Mouse (Mus musculus) left cerebral cortex, adult 18-20 months (tissue): ENCODE measurements around the gene Olfr332. TPM values are rescaled to one million over a fixed set of nuclear protein-coding genes. Genes with fewer than 3 reads are reported as not detected.
"Not testable (repeated sequence)": the region's sequence is repeated elsewhere in the genome, so short reads cannot be mapped to it uniquely, and the experiment has no call there.

Experiments used
- DNase-seq, 2 experiments: peaks; one replicate each; pipeline ENCODE4 v3.0.0; 2021 to 2022; ENCODE audit warnings: low spot score in 2 of 2, mixed read lengths in 1 of 2
- long read RNA-seq, 2 experiments: library from polyadenylated mRNA; stranded (forward); transcript quantifications; one replicate each; pipeline ENCODE4 v2.0.0; 2021
- total RNA-seq, 2 experiments: library from RNA; stranded (reverse); gene quantifications; 2 replicates each; pipeline ENCODE4 v1.2.3; 2021

Olfr332 gene
- total RNA-seq, result not detected
- long read RNA-seq, experiment 1, result 0 reads
- long read RNA-seq, experiment 2, result 0 reads

DNA sequence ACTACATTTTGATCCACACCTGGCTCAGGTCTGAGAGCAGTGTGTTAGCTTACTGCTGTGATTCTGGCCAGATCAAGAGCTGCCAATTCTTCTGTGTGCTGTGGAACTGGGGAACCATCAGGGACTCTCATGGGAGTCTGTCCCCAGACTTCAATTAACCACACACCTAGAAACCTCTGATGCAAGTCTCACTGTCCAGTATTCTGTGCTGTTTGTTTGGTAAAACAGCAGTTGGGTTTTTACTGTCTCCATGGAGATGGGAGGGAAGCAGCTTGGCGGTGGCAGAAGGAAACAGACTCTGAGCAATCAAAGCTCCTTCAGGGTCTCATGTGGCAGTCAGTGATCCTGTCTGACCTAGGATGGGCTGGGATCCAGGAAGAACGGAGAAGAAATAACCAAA is at the start of gene Olfr332:
TSS of gene Olfr332 (minus strand) at position 101 of the 400 bp plus-strand sequence.
- no peak for DNase-seq

DNA sequence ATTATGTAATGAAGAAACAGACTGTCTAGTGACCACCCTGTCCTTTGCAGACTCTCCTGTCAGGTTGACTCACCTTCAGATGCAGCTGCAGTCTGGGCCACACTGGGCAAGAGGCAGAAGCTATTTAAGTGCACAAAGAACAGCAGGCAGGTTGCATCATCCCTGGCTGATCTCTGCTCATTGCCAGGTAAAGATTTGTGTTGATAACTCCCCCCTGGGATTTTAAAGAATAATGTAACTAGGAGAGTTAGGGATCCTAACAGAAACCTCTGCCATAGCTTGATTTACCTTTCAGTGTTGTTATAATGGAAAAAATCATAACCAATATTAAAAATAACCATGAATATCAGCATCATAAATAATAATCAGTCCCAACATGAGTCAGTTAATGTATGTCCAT is 42.4 kb upstream of the Olfr332 start, which contains the start of gene Olfr330:
TSS of gene Olfr330 (minus strand) at position 101 of the 400 bp plus-strand sequence.
- DNase-seq, result not testable (repeated sequence)

DNA sequence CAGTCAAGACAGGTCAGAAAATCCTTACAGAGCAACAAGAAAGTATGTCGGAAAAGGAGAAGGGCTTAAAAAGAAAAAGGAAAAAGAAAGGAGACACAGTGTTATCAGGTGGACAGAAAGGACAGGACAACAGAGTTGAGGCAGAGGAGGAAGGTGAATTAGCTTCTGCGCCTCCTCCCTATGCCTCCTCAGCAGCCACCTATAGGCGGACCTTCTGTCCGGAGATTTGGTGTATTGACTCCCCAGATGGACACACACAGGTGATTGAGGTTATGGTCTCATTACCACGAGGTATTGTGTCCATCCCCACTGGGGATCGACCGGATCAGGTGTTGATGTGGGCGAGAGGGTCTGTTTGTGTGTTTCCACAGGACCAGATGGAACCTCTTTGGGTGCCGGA is 27.4 kb upstream of the Olfr332 start:
- DNase-seq, result peak in 1 of 2 experiments; percentile 8

DNA sequence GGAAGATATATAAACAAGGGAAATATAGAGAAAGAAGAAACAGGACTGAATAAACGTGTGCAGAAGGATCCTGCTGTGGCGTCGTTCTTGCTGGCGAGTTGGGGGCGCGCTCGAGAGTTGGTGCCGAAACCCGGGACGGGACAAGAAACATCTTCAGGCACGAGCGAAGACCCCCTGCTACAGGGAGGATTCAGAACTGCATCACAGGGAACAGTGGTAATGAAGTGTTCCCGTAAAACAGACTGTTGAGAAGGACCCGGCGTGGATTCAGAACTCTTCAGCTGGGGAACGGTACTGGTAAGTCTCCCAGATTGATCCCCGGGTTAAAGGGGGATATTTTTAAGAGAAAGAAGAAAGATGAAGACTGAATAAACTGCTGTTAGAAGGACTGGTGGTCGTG is 26.6 kb upstream of the Olfr332 start:
- peak; percentile 73 to 74 for DNase-seq

DNA sequence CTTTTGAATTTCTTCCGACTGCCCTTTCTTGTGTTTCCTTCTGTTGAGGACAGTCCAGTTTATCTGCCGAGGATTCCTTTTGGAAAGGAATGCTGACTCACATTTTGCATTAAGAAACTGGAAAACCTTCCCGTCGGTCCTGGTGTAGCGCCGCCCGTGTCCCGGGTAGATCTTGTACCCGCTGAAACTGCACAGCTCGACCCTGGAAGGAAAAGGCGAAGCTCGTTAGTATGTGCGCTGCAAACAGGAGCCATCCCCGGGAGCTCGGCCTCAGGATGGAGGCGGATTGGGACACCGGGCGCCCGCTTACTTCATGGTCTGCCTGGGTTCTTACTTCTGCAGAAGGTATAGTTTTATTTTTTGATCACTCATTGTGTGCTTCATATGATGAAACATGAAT is 16.7 kb upstream of the Olfr332 start:
- not testable (repeated sequence) for DNase-seq

DNA sequence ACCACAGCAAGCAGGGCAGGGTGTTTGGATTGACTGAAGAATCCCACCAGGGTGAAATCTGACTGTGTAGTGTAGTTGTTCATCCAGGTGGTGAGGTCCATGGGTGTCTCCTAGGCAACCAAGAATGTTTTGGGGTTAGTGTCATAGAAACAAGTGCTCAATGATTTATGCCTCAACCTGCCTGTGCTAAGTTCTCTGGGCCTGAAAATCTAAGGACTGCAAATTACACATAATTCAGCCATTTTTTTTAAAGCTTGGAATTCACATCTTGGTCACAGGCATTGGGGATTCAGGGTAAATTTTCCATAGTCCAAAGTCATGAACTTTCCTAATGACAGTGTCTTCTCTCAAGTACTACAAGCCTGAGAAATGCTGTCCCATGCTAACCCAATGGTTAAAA is 10.1 kb upstream of the Olfr332 start, which contains the start of gene Olfr331:
TSS of gene Olfr331 (minus strand) at position 101 of the 400 bp plus-strand sequence.
- DNase-seq, result not testable (repeated sequence)

DNA sequence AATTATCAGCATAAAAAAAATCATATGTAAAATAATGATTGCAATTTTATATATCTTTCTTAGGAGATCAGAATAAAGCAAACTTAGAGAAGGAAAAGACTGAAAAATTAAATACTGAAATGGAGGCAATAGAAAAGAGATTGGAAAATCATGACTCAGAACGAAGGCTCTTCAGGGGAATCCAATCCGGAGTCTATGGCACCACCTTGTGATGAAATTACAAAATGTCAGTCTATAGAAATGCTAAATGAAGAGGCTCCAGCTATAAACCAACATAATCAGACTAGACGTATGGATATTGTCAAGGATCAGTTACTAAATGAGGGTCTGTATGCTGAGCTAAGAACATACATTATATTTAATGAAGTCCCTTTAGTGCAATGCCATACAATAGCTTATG is 6.9 kb upstream of the Olfr332 start:
- DNase-seq, result no peak

DNA sequence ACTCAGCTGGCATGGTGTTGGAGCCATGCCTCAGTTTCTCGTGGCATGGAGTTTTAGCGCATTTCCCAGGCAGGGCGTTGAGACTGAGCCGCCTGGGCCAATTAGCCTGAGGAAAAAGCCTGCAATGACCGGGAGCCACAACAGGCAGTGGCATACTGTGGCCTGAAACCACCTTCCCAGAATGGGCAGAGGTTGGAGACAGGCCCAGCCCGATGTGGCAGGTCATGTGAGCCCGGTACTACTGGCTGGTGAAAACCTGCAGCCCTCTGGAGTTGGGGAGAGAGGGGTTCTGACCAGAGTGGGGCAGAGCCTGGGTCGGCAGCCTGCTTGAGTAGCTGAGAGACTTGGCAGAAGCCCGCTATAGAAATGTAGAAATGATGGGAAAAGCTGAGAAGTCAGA is 6.4 kb upstream of the Olfr332 start:
- DNase-seq, result no peak

DNA sequence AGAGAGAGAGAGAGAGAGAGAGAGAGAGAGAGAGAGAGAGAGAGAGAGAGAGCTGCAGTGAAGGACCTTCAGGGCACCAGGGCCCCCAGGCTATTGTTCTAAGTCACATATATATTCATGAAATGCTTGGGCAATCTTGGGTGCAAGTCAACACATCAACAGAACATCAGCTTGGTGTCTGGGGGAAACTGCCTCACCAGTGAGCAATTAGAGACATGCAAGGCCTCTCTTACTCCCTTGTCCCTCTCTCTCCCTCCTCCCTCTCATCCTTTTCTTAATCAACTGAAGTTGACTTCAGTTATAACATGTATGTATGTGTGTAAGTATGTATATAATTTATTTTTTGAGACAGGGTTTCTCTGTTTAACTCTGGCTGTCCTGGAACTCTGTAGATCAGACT is 30.2 kb downstream of the Olfr332 start, which contains the start of gene Olfr30:
TSS of gene Olfr30 (minus strand) at position 101 of the 400 bp plus-strand sequence.
- DNase-seq, result no peak

DNA sequence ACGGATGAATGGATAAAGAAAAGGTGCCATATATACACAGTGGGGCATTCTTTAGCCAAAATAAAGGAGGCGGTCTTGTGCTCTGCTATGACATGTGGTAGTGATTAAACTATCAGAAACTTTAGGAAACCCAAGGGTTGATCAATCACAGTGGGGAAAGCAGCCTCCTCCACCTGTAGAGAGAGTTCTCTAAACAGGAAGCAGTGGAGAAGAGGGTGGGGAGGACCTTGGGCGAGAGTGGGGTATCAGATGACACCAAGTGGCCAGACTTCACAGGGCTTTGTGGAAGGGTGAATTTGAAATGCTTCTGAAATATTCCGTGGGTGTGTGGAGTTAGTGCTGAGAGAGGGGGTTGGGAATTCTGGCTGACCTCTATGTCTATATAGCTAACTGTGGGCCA is 38.8 kb downstream of the Olfr332 start:
- DNase-seq, result no peak

DNA sequence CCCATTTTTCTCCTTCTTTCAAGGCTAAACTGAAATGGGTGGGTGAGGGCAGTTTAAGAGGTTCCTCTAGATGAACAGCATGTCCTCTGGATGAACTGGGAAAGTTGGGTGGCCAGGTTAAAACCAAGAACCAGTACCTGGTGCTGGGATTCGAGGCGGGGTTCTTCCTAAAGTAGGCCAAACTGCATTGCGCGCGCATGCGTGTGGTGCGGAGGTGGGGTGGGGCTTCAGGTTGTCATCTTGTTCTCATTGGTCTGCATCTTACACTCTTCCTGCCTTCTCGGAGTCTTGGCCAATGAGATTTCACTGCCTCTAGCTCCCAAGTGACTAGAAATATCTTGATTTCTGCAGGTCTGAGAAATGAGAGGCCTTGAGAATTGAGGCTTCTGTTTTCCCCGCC is 39.6 kb downstream of the Olfr332 start, which contains the start of gene Lypd9:
TSS of gene Lypd9 (minus strand) at position 165 of the 400 bp plus-strand sequence.
- no peak for DNase-seq

Other genes with a start within 250 kb of the Olfr332 start
- gene 4930438A08Rik, start 217.8 kb downstream of the Olfr332 start, total RNA-seq, result not detected
- gene Zfp692, start 185.5 kb downstream of the Olfr332 start, total RNA-seq, result 10 to 100 TPM; 25.4 to 28.9 TPM
- gene Zfp672, start 162.2 kb downstream of the Olfr332 start, total RNA-seq, result 10 to 100 TPM; 39.4 to 45.1 TPM
- 10 to 100 TPM; 50.1 to 53.7 TPM for gene Sh3bp5l, start 161.8 kb downstream of the Olfr332 start, total RNA-seq
- gene Lypd8, start 113.5 kb downstream of the Olfr332 start, total RNA-seq, result not detected
- gene 1810065E05Rik, start 71.4 kb downstream of the Olfr332 start, total RNA-seq, result not detected
- gene Gm12253, start 60.0 kb downstream of the Olfr332 start, total RNA-seq, result not detected
- not detected for gene Lypd9, start 39.6 kb downstream of the Olfr332 start, total RNA-seq
- gene Olfr30, start 30.3 kb downstream of the Olfr332 start, total RNA-seq, result not detected
- not detected for gene Olfr331, start 10.0 kb upstream of the Olfr332 start, total RNA-seq
- gene Olfr330, start 42.3 kb upstream of the Olfr332 start, total RNA-seq, result not detected
- not detected for gene Olfr329-ps, start 53.9 kb upstream of the Olfr332 start, total RNA-seq
- gene Olfr328, start 63.1 kb upstream of the Olfr332 start, total RNA-seq, result not detected
- gene Olfr224, start 78.0 kb upstream of the Olfr332 start, total RNA-seq, result not detected
- not detected for gene Olfr325, start 85.2 kb upstream of the Olfr332 start, total RNA-seq
- gene Olfr324, start 102.6 kb upstream of the Olfr332 start, total RNA-seq, result not detected
- not detected for gene 2210407C18Rik, start 123.5 kb upstream of the Olfr332 start, total RNA-seq
- gene Olfr323, start 137.9 kb upstream of the Olfr332 start, total RNA-seq, result not detected
- gene Trim58, start 147.9 kb upstream of the Olfr332 start, total RNA-seq, result under 1 TPM in 1 of 2 experiments, not detected in 1; 0.21 TPM
- not detected for gene Olfr322, start 166.2 kb upstream of the Olfr332 start, total RNA-seq
- not detected for gene Olfr320, start 188.5 kb upstream of the Olfr332 start, total RNA-seq
- gene Olfr319, start 206.6 kb upstream of the Olfr332 start, total RNA-seq, result not detected
- gene Olfr318, start 231.5 kb upstream of the Olfr332 start, total RNA-seq, result not detected
- gene Olfr317, start 246.7 kb upstream of the Olfr332 start, total RNA-seq, result under 1 TPM in 1 of 2 experiments, not detected in 1; 0.26 TPM